Mouse (Mus musculus) thymus, adult 2 months (tissue): Measurements from ENCODE around the gene Sema6c.

Experiments used
- CTCF ChIP-seq: fragments of 200-500 bp; IDR thresholded peaks from 2 replicates; pipeline ENCODE4 v1.5.1; 2012; ENCODE audit warnings: mild to moderate bottlenecking, control low read depth, low read length, moderate library complexity, borderline replicate concordance; ENCODE audit not compliant: control insufficient read depth, poor library complexity, insufficient read depth; ENCODE audit errors: extremely low read depth
- POLR2A ChIP-seq: fragments of 200-500 bp; IDR thresholded peaks from 2 replicates; pipeline ENCODE4 v1.6.1; 2012; ENCODE audit warnings: mild to moderate bottlenecking, low read length, control low read depth, moderate library complexity; ENCODE audit not compliant: control insufficient read depth, poor library complexity, insufficient read depth; ENCODE audit errors: extremely low read depth

- TF ChIP-seq CTCF (no peak), POLR2A (no peak)
Observed at GRCm38 (mm10) chr3:95200132-95200531, 39.9 kb downstream of the Sema6c start.
